Mouse (Mus musculus) intestine, embryonic 16.5 days (tissue): Measurements from ENCODE around the gene Sec14l1. TPM values are rescaled to one million over a fixed set of nuclear protein-coding genes. Genes with fewer than 3 reads are reported as not detected.
A peak's percentile ranks its signal among the peaks of the same experiment; 100 is the strongest.

Experiments used
- ATAC-seq: fragments of 200-750 bp; cut with Nextera tagmentation; 2 replicates; pipeline ENCODE4 v1.8.0; 2017; ENCODE audit warnings: moderate TSS enrichment, moderate library complexity
- H3K27ac ChIP-seq: fragments of 300-500 bp; sonication (generic); 2 replicates; pipeline ENCODE4 v1.5.1; 2014; ENCODE audit warnings: mild to moderate bottlenecking, low read length
- H3K27me3 ChIP-seq: fragments of 300-500 bp; sonication (generic); replicated peaks from 2 replicates; pipeline ENCODE4 v1.6.1; 2014; ENCODE audit warnings: low read length, control low read depth, mixed read lengths; ENCODE audit not compliant: control insufficient read depth, insufficient read depth
- H3K36me3 ChIP-seq: fragments of 300-500 bp; sonication (generic); 2 replicates; pipeline ENCODE4 v1.6.1; 2014; ENCODE audit warnings: low read length, control low read depth; ENCODE audit not compliant: control insufficient read depth, insufficient read depth
- H3K4me1 ChIP-seq: fragments of 300-500 bp; sonication (generic); 2 replicates; pipeline ENCODE4 v1.6.1; 2014; ENCODE audit warnings: low read length, control low read depth, mixed read lengths; ENCODE audit not compliant: control insufficient read depth, insufficient read depth
- H3K4me2 ChIP-seq: fragments of 300-500 bp; sonication (generic); 2 replicates; pipeline ENCODE4 v1.6.1; 2014; ENCODE audit warnings: low read depth, low read length, control low read depth
- H3K4me3 ChIP-seq: fragments of 300-500 bp; sonication (generic); 2 replicates; pipeline ENCODE4 v1.5.1; 2014; ENCODE audit warnings: mild to moderate bottlenecking, low read length
- H3K9ac ChIP-seq: fragments of 300-500 bp; sonication (generic); 2 replicates; pipeline ENCODE4 v1.6.1; 2014; ENCODE audit warnings: low read depth, low read length
- H3K9me3 ChIP-seq: fragments of 300-500 bp; sonication (generic); 2 replicates; pipeline ENCODE4 v1.6.1; 2016; ENCODE audit warnings: low read length, control low read depth; ENCODE audit not compliant: control insufficient read depth
- WGBS: fragments of 180-500 bp; shearing (Covaris S2); extraction: QIAGEN DNeasy Blood & Tissue Kit; methylation state at CpG from one replicate; pipeline ENCODE4 v1.1.7; 2014; 5-methylcytosine and 5-hydroxymethylcytosine counted together
- polyA plus RNA-seq: library from polyadenylated mRNA; unstranded; fragments of >200 nt; fragmentation: Nextera tagmentation; extraction: Ambion mirVana; gene quantifications from 2 replicates; pipeline ENCODE4 v1.2.1, GENCODE M21; 2015

Sec14l1 gene
- polyA plus RNA-seq, 1 experiment from 2014 or later = 28.5 TPM

DNA sequence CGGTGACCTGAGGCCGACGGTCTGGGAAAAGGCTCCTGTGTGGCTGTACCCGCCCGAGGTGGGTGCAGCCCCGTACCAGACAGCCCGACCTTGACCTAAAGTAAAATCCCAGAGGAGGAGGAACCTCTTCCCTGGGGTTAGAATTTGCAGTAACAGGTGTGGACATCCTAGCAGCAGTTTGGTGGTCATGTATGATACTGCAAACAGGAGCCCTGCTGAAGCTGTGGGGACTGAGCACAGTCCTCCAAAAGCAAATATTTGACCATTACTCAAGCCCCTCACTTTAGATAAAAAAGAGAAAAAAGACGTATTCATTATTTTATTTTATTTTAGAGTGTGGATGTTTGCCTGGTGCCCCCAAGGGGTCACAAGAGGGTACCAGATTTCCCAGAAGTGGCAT, 37.7 kb upstream of the Sec14l1 start:
- Histone ChIP-seq H3K27me3 (no peaks in the 10 kb centered on the region), H3K4me3 (peak overlapping the region; percentile 90), H3K4me1 (peaks cover 27% of the 10 kb centered on the region), H3K4me2 (peak overlapping the region; percentile 90), H3K9ac (peak overlapping the region; percentile 94), H3K9me3 (no peaks in the 10 kb centered on the region), H3K36me3 (no peaks in the 10 kb centered on the region; the same call in 1 of the 2 replicates), H3K27ac (peak overlapping the region; percentile 78)
- ATAC-seq = no peak
- 4% methylated on average over 8 of the region's 8 CpGs for WGBS

DNA sequence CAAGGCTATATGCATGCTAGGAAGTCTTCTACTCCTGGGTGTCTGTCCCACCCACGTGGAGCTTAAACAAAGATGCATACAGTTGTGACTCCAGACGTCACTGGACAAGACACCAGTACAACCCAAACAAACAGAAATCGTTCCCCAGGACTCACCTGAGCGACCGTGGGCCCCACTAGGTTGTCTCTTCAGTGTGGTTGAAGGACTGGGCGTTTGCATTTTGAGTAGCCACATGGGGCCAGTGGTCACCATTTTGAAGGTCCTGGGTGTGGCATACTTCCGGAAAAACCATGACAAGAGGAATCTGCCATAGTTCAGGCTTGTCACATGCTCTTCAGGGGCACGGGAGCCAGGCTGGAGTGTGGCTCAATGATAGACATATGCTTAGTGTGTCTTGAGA, 37.1 kb upstream of the Sec14l1 start:
- Histone ChIP-seq H3K4me1 (peaks cover 32% of the 10 kb centered on the region), H3K27ac (no peak overlapping the region)

DNA sequence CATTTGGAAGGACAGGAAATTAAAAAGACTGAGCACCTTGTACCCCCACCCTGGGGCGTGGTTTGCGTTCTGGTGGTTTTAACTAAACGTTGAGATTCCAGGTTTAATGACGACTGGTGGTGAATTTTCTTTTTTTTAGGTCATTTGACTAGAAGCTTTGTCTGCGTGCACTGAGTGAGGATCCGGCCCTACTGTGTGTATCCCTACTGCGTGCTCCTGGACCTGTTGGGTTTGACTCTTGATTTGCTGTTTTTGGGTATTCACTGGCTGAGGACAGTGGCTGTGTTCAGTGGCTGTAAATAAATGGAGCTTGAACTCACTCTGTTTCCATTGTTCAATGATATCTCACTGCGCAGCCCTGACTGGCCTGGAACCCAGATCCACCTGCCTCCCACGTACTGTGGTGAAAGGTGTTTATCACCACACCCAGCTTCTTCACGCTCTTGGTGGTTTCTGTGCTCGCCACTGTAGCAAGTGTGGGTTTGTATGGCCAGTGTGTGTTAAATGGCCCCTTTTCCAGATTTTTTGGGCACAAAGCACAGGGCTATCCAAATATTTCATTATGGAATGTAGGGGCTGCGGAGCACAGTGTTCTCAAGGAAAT, 36.2 kb upstream of the Sec14l1 start:
- no peaks in the 10 kb centered on the region for H3K27me3 ChIP-seq
- H3K9ac ChIP-seq = no peak overlapping the region
- no peak for ATAC-seq
- H3K4me1 ChIP-seq = peaks cover 36% of the 10 kb centered on the region
- no peak overlapping the region for H3K4me2 ChIP-seq
- no peak overlapping the region for H3K27ac ChIP-seq
- no peak overlapping the region for H3K4me3 ChIP-seq
- no peaks in the 10 kb centered on the region for H3K9me3 ChIP-seq
- H3K36me3 ChIP-seq = no peaks in the 10 kb centered on the region; the same call in 1 of the 2 replicates
- 86% methylated on average over 12 of the region's 12 CpGs for WGBS

More for the DNA sequence above, 37.1 kb upstream of the Sec14l1 start:
- no peaks in the 10 kb centered on the region for H3K27me3 ChIP-seq
- peak overlapping the region; percentile 90 for H3K4me2 ChIP-seq
- 83% methylated on average over 8 of the region's 8 CpGs for WGBS
- no peaks in the 10 kb centered on the region for H3K9me3 ChIP-seq
- ATAC-seq = no peak
- H3K9ac ChIP-seq = peak overlapping the region; percentile 94
- peak overlapping the region; percentile 90 for H3K4me3 ChIP-seq
- H3K36me3 ChIP-seq = no peaks in the 10 kb centered on the region; the same call in 1 of the 2 replicates

DNA sequence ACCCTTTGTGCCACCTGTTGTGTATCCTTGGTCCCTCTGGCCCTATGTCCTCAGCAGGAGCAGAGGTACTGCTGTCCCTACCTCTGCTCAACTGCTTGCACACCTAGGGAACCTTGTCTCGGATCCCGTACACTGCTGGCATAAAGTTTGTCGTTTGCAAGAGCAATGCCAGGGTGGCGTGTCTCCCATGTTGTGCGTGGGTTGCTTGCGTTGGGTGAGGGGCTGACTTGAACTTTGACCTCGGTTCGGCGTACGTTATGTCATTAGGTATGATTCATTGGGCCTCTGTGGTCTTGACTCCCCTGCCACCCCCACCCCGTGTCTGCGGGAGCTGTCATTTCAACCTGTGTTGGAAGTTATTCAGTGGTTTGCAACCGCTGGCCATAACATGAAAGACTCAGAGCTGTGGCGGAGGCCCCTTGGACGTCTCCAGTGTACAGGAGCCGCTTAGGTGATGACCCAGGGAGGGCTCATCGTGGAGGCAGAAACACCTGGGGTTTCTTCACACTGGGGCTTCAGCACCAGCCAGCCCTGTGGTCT, 35.2 kb upstream of the Sec14l1 start:
- H3K9ac ChIP-seq = no peak overlapping the region
- no peak for ATAC-seq

DNA sequence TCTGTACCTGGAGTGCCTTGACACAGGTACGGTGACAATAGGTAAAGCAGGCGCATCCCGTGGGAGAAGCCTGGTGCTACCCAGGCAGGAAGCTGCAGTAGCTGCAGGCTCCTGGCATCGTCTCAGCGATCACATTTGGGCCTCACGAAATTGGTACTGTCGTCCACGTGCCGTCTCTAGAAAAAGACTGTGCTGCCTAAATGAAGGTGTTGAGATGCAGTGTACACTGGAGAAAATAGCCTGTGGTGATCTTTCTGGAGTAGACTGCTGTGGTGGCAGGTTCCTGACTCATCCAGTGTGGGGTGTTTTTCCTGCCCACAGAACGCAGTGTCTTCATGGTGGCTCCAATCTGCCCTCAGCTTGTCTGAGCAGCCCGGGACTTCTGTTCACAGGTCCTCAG, 34.8 kb upstream of the Sec14l1 start:
- Histone ChIP-seq H3K27ac (no peak overlapping the region), H3K27me3 (no peaks in the 10 kb centered on the region), H3K4me1 (peaks cover 36% of the 10 kb centered on the region), H3K4me2 (no peak overlapping the region), H3K4me3 (no peak overlapping the region), H3K36me3 (no peaks in the 10 kb centered on the region; the same call in 1 of the 2 replicates), H3K9me3 (no peaks in the 10 kb centered on the region), H3K9ac (no peak overlapping the region)
- WGBS = 92% methylated on average over 11 of the region's 11 CpGs
- ATAC-seq = no peak

More for the DNA sequence above, 35.2 kb upstream of the Sec14l1 start:
- H3K4me3 ChIP-seq = no peak overlapping the region
- H3K4me2 ChIP-seq = no peak overlapping the region
- no peaks in the 10 kb centered on the region for H3K9me3 ChIP-seq
- H3K27ac ChIP-seq = no peak overlapping the region
- H3K36me3 ChIP-seq = no peaks in the 10 kb centered on the region; the same call in 1 of the 2 replicates
- peaks cover 36% of the 10 kb centered on the region for H3K4me1 ChIP-seq
- no peaks in the 10 kb centered on the region for H3K27me3 ChIP-seq
- whole genome bisulfite sequencing = 82% methylated on average over 17 of the region's 17 CpGs

DNA sequence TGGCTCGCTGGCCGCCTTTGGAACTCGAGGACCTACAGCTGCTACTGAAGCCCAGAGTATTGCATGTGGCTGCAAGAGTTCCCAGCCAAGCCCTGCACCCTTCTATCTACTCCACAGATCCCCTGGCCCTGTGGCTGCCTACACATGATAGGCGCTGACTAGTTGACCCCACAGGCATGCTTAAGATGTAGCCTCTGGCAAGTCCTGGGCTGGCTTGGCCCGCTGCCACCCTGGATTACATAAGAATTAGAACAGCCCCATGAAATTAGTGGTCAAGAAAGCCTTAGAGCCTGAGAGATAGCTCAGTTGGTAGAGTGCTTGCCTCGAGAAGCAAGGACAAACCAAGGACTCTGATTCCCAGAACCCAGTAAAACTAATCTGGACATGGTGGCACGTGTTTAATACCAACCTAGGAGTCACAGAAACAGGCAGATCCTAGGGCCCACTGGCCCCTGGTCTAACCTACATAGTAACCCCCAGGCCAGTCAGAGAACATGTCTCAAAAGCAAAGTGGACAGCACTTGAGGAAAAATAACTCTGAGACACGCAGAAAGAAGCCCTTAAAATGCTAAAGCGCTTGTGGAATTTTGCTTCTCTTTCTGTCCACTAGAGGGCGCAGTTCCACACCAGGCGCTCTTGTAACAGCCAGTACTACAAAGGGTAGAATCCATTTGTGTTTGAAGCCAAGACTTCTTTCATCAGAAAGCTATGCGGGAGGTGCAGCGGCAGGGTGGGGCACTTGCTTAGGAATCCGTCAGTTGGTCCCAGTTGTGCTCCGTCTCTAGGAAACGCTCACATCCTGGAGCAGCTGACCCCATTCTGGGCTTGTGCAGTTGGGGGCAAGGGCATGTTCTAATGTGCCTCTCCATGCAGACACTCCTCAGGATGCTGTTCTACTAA, 33.6 kb upstream of the Sec14l1 start:
- ATAC-seq = peak; percentile 77
- Histone ChIP-seq H3K27me3 (no peaks in the 10 kb centered on the region), H3K4me3 (no peak overlapping the region), H3K4me2 (0 out of 2 replicates have a peak overlapping the region, but pooled peaks have one; percentile 23), H3K36me3 (no peaks in the 10 kb centered on the region; the same call in 1 of the 2 replicates), H3K9me3 (no peaks in the 10 kb centered on the region), H3K4me1 (peaks cover 32% of the 10 kb centered on the region), H3K27ac (peak overlapping the region; percentile 43; the same call in 1 of the 2 replicates), H3K9ac (no peak overlapping the region; the same call in 1 of the 2 replicates)
- 35% methylated on average over 16 of the region's 16 CpGs for WGBS

DNA sequence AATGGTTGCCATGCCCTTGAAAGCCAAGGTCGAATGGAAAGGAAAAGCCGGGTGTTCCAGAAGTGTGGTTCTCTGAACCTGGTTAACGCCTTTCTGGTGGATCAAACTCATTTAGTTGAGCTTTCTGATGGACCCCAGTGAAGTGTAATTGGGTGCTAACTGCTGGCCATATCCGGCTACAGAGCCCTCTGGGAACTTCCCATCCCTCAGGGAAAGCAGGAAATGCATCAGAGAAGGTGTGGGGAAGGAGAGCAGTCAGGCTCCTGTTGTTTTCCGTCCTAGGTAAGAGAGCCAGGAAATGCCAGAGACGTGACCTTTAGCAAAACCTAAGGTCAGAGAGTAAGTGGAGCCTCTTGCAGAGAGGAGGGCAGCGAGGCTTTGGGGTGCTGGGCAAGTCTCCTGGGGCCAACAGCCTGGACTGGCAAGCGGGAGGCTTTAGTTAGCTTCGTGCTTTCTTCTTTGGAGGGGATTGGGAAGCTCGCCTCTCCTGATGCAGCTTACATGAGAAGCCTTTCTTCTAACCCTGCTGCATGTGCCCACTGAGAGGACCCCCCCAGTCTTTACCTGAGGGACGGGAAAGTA, 32.5 kb upstream of the Sec14l1 start:
- no peak overlapping the region for H3K4me3 ChIP-seq
- H3K27me3 ChIP-seq = no peaks in the 10 kb centered on the region
- no peaks in the 10 kb centered on the region; the same call in 1 of the 2 replicates for H3K36me3 ChIP-seq
- no peaks in the 10 kb centered on the region for H3K9me3 ChIP-seq
- H3K4me2 ChIP-seq = no peak overlapping the region
- peak overlapping the region; percentile 53; the same call in 1 of the 2 replicates for H3K27ac ChIP-seq
- ATAC-seq = no peak
- WGBS = 66% methylated on average over 11 of the region's 11 CpGs
- H3K4me1 ChIP-seq = peaks cover 29% of the 10 kb centered on the region
- H3K9ac ChIP-seq = peak overlapping the region; percentile 41

DNA sequence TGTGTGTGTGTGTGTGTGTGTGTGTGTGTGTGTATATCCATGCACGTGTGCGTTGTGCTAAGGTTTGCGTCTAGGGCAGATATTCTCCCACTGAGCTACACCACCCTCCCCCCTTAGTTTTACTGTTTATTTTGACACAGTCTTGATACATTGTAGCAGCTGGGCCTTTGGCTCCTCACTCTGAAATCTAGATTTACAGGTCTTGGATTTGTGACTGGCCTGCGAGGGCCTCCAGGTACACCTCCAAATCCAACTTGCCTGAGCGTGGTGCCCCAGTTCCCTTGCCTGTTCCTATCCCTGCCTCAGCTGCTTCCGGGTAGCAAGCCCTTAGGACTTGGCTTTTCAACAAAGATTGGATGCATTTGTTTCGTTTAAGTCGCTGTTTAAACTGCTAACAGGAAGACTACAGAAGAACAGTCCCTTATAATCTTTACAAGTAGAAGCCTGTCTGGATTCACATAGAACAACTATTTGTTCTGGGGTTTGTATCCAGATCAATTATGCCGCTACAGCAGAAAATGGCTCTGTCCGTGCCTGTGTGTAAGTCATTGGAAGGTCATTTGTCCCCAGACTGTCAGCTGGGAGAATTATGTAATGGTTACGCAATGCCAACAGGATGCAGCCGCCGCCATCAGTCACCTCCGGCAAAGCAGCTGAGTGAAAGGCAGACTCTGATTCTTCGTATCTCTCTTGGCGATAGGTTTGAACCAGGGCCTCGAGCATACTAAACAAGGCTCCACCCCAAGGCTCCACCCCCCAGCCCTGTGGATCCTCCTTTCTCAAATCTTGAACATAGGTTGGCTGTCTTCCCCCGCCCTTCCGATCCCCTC, 31.7 kb upstream of the Sec14l1 start:
- Histone ChIP-seq H3K4me1 (peaks cover 26% of the 10 kb centered on the region), H3K9ac (peak overlapping the region; percentile 41), H3K36me3 (no peaks in the 10 kb centered on the region; the same call in 1 of the 2 replicates), H3K4me3 (no peak overlapping the region), H3K27ac (peak overlapping the region; percentile 53; the same call in 1 of the 2 replicates), H3K27me3 (no peaks in the 10 kb centered on the region), H3K9me3 (no peaks in the 10 kb centered on the region), H3K4me2 (no peak overlapping the region)
- WGBS = 63% methylated on average over 19 of the region's 19 CpGs
- ATAC-seq = no peak
